Comparison of ENCODE assay signal across 9 mouse cellular contexts in genomic region chr17:34075271-34075670, GRCm38 (mm10). TPM values are rescaled to one million over a fixed set of nuclear protein-coding genes. Genes with fewer than 3 reads are reported as not detected.
DNase-seq lines count a peak whose midpoint lies in the region; ATAC-seq and TF ChIP-seq lines count a peak whose summit lies in the region.
"Had no signal": no experiment of that assay in that cellular context is flagged by ENCODE, and none has a peak within 500 bp of the region (broad histone marks: within the 10 kb centered on the region; RNA-seq: fewer than 3 reads in every experiment).

No protein-coding gene starts in this region.

- peak; percentile 62 for TF ChIP-seq CTCF in heart, postnatal 0 days (IDR thresholded peaks at IDR 0.05; ENCODE audit: low read depth)
- peak; percentile 91 for TF ChIP-seq CTCF in E14TG2a.4 (conservative IDR thresholded peaks at IDR 0.05; ENCODE audit: low read length)

- 38% methylated on average over 7 of the region's 7 CpGs for WGBS in heart, postnatal 0 days

- TF ChIP-seq EP300 in heart, postnatal 0 days (IDR thresholded peaks at IDR 0.05; ENCODE audit: low read depth) = no peak

- no peak overlapping the region for H3K4me2 ChIP-seq in heart, postnatal 0 days (ENCODE audit: low read depth, low read length)
- H3K4me2 ChIP-seq: liver, embryonic 15.5 days had no signal

- no peaks in the 10 kb centered on the region for H3K36me3 ChIP-seq in heart, postnatal 0 days (replicated peaks; ENCODE audit: control insufficient read depth, insufficient read depth, low read length)
- no peaks in the 10 kb centered on the region for H3K36me3 ChIP-seq in E14TG2a.4 (ENCODE audit: insufficient read depth, low read length)
- H3K36me3 ChIP-seq: liver, embryonic 15.5 days had no signal

- H3K4me1 ChIP-seq in heart, postnatal 0 days (ENCODE audit: control insufficient read depth, insufficient read depth) = no peaks in the 10 kb centered on the region
- H3K4me1 ChIP-seq in E14TG2a.4 (replicated peaks; ENCODE audit: low read depth, low read length) = peaks cover 31% of the 10 kb centered on the region

- no peaks in the 10 kb centered on the region for H3K9me3 ChIP-seq in heart, postnatal 0 days (replicated peaks; ENCODE audit: control insufficient read depth, low read length)
- peaks cover 4% of the 10 kb centered on the region; the same call in 1 of the 2 replicates for H3K9me3 ChIP-seq in E14TG2a.4 (ENCODE audit: low read length)
- H3K9me3 ChIP-seq: liver, embryonic 15.5 days had no signal

- DNase-seq in heart, postnatal 0 days (ENCODE audit: low spot score) = no peak
- no peak for DNase-seq in heart, adult 11 months
- peak; percentile 22 for DNase-seq in brain, embryonic 18.5 days (ENCODE audit: low read depth, low spot score)
- peak; percentile 68 for DNase-seq in forelimb bud, embryonic 11.5 days (ENCODE audit: low read depth, low spot score)
- DNase-seq in layer of hippocampus, postnatal 14 days (ENCODE audit: low spot score in 2 of 2) = peak; percentile 48 to 77
- peak; percentile 91 for DNase-seq in naive thymus-derived CD4-positive, alpha-beta T cell, adult 2 months (ENCODE audit: low read depth)
- DNase-seq in thymus, postnatal 0 days (ENCODE audit: low spot score) = peak; percentile 78

- H3K9ac ChIP-seq in heart, postnatal 0 days (replicated peaks; ENCODE audit: low read depth, low read length) = no peak overlapping the region
- H3K9ac ChIP-seq: liver, embryonic 15.5 days had no signal

- no peak for ATAC-seq in heart, postnatal 0 days (ENCODE audit: insufficient read depth, low read depth)

- peaks cover 28% of the 10 kb centered on the region for H3K27me3 ChIP-seq in heart, postnatal 0 days (ENCODE audit: control insufficient read depth, insufficient read depth, low read length)
- H3K27me3 ChIP-seq in E14TG2a.4 (ENCODE audit: insufficient read depth, low read length) = peaks cover 33% of the 10 kb centered on the region

- H3K27ac ChIP-seq in heart, postnatal 0 days (ENCODE audit: low read depth) = no peak overlapping the region
- H3K27ac ChIP-seq: liver, embryonic 15.5 days had no signal

- H3K4me3 ChIP-seq in heart, postnatal 0 days (ENCODE audit: low read depth, low read length) = no peak overlapping the region
- no peak overlapping the region for H3K4me3 ChIP-seq in E14TG2a.4 (replicated peaks; ENCODE audit: low read length)
- H3K4me3 ChIP-seq: liver, embryonic 15.5 days had no signal

RNA-seq across cellular contexts. Expression of gene H2-Oa, which starts 16.9 kb away (rescaled TPM):
- total RNA-seq in heart, postnatal 0 days (2014; rRNA removed; ENCODE audit: low replicate concordance) = not detected in 2 replicates
- polyA plus RNA-seq in heart, postnatal 0 days (2015; fragmentation: Nextera tagmentation; extraction: Ambion mirVana) = not detected in 2 replicates
- total RNA-seq in layer of hippocampus, postnatal 14 days (2021) = not detected
- polyA plus RNA-seq in thymus, postnatal 0 days (2015; fragmentation: Nextera tagmentation; extraction: Ambion mirVana) = 55.0 and 57.1 TPM in 2 replicates

RNA-seq across cellular contexts. Expression of gene Col11a2, which starts 36.0 kb away (rescaled TPM):
- total RNA-seq in heart, postnatal 0 days (2014; rRNA removed; ENCODE audit: low replicate concordance) = 1.4 and 1.9 TPM in 2 replicates
- polyA plus RNA-seq in heart, postnatal 0 days (2015; fragmentation: Nextera tagmentation; extraction: Ambion mirVana) = 0.25 and 0.29 TPM in 2 replicates
- 10 to 100 TPM; 26.8 to 27.4 TPM for total RNA-seq in layer of hippocampus, postnatal 14 days (2021)
- 1.1 and 1.5 TPM in 2 replicates for polyA plus RNA-seq in thymus, postnatal 0 days (2015; fragmentation: Nextera tagmentation; extraction: Ambion mirVana)

RNA-seq across cellular contexts. Expression of gene Rxrb, which starts 43.7 kb away (rescaled TPM):
- 29.4 and 36.6 TPM in 2 replicates for total RNA-seq in heart, postnatal 0 days (2014; rRNA removed; ENCODE audit: low replicate concordance)
- 28.4 and 31.2 TPM in 2 replicates for polyA plus RNA-seq in heart, postnatal 0 days (2015; fragmentation: Nextera tagmentation; extraction: Ambion mirVana)
- total RNA-seq in layer of hippocampus, postnatal 14 days (2021) = 10 to 100 TPM; 70.9 to 72.1 TPM
- 47.1 and 48.9 TPM in 2 replicates for polyA plus RNA-seq in thymus, postnatal 0 days (2015; fragmentation: Nextera tagmentation; extraction: Ambion mirVana)

RNA-seq across cellular contexts. Expression of gene Slc39a7, which starts 43.8 kb away (rescaled TPM):
- 88.7 and 97.2 TPM in 2 replicates for total RNA-seq in heart, postnatal 0 days (2014; rRNA removed; ENCODE audit: low replicate concordance)
- polyA plus RNA-seq in heart, postnatal 0 days (2015; fragmentation: Nextera tagmentation; extraction: Ambion mirVana) = 79.7 and 85.4 TPM in 2 replicates
- 10 to 100 TPM; 91.2 to 97.5 TPM for total RNA-seq in layer of hippocampus, postnatal 14 days (2021)
- 90.5 and 96.5 TPM in 2 replicates for polyA plus RNA-seq in thymus, postnatal 0 days (2015; fragmentation: Nextera tagmentation; extraction: Ambion mirVana)

RNA-seq across cellular contexts. Expression of gene H2-DMa, which starts 44.1 kb away (rescaled TPM):
- 2.6 and 7.2 TPM in 2 replicates for total RNA-seq in heart, postnatal 0 days (2014; rRNA removed; ENCODE audit: low replicate concordance)
- 4.2 and 4.6 TPM in 2 replicates for polyA plus RNA-seq in heart, postnatal 0 days (2015; fragmentation: Nextera tagmentation; extraction: Ambion mirVana)
- 10 to 100 TPM; 36.8 to 38.0 TPM for total RNA-seq in layer of hippocampus, postnatal 14 days (2021)
- 113 and 114 TPM in 2 replicates for polyA plus RNA-seq in thymus, postnatal 0 days (2015; fragmentation: Nextera tagmentation; extraction: Ambion mirVana)

Comparison
In these comparisons a context has a peak if more than half of its experiments do, and no peak if none do; other contexts are left out.
1. DNase-seq: peak in brain, embryonic 18.5 days (single experiment), forelimb bud, embryonic 11.5 days (single experiment), layer of hippocampus, postnatal 14 days (2 of 2), naive thymus-derived CD4-positive, alpha-beta T cell, adult 2 months (single experiment) and thymus, postnatal 0 days (single experiment); none in heart, postnatal 0 days (single experiment) and heart, adult 11 months (single experiment).